Mouse (Mus musculus) liver, embryonic 16.5 days (tissue): ENCODE measurements at regions not wholly inside any gene's neighbourhood (a gene's known extent, or its start where the extent isn't known, plus 50 kb on each side); places are given as distances from the start of the nearest gene placed in this dataset.

ENCODE experiments used
- ATAC-seq: fragments of 200-750 bp; cut with Nextera tagmentation; 2 replicates; pipeline ENCODE4 v1.8.0; 2017; ENCODE audit warnings: low read depth, mild to moderate bottlenecking, moderate number of reproducible peaks, moderate library complexity
- H3K27ac ChIP-seq: fragments of 300-500 bp; sonication (generic); 2 replicates; pipeline ENCODE4 v1.5.1; 2014; ENCODE audit warnings: mild to moderate bottlenecking, low read length
- H3K27me3 ChIP-seq: fragments of 300-500 bp; sonication (generic); 2 replicates; pipeline ENCODE4 v1.6.1; 2014; ENCODE audit warnings: low read depth, low read length, mixed read lengths; ENCODE audit not compliant: control insufficient read depth, insufficient read depth
- H3K36me3 ChIP-seq: fragments of 300-500 bp; sonication (generic); 2 replicates; pipeline ENCODE4 v1.6.1; 2014; ENCODE audit warnings: mild to moderate bottlenecking; ENCODE audit not compliant: control insufficient read depth, insufficient read depth
- H3K4me1 ChIP-seq: fragments of 300-500 bp; sonication (generic); 2 replicates; pipeline ENCODE4 v1.6.1; 2014; ENCODE audit warnings: low read depth, low read length, mixed read lengths; ENCODE audit not compliant: control insufficient read depth
- H3K4me2 ChIP-seq: fragments of 300-500 bp; sonication (generic); 2 replicates; pipeline ENCODE4 v1.6.1; 2014; ENCODE audit warnings: low read depth, low read length, mixed read lengths
- H3K4me3 ChIP-seq: fragments of 300-500 bp; sonication (generic); 2 replicates; pipeline ENCODE4 v1.5.1; 2014; ENCODE audit warnings: low read depth, mild to moderate bottlenecking, low read length
- H3K9ac ChIP-seq: fragments of 300-500 bp; sonication (generic); 2 replicates; pipeline ENCODE4 v1.6.1; 2014; ENCODE audit warnings: low read depth, low read length
- H3K9me3 ChIP-seq: fragments of 300-500 bp; sonication (generic); replicated peaks from 2 replicates; pipeline ENCODE4 v1.6.1; 2016; ENCODE audit warnings: low read length; ENCODE audit not compliant: control insufficient read depth
- WGBS: fragments of 180-500 bp; shearing (Covaris S2); extraction: QIAGEN DNeasy Blood & Tissue Kit; methylation state at CpG from one replicate; pipeline ENCODE4 v1.1.7; 2014; ENCODE audit not compliant: insufficient replicate concordance; 5-methylcytosine and 5-hydroxymethylcytosine counted together

- 16% methylated on average over 10 of the region's 10 CpGs for WGBS
- Histone ChIP-seq H3K36me3 (no peaks in the 10 kb centered on the region), H3K9me3 (no peaks in the 10 kb centered on the region), H3K9ac (no peak overlapping the region), H3K4me1 (no peaks in the 10 kb centered on the region), H3K4me2 (no peak overlapping the region), H3K27ac (no peak overlapping the region), H3K4me3 (no peak overlapping the region), H3K27me3 (no peaks in the 10 kb centered on the region)
- no peak for ATAC-seq
Measured at GRCm38 (mm10) chr11:112839721-112840494, 57.9 kb downstream of the Sox9 start.

GRCm38 (mm10) chr11:112840495-112840828 lies 58.4 kb downstream of the Sox9 start:
- H3K4me2 ChIP-seq = no peak overlapping the region
- no peak overlapping the region for H3K4me3 ChIP-seq
- H3K9ac ChIP-seq = no peak overlapping the region
- H3K9me3 ChIP-seq = no peaks in the 10 kb centered on the region
- H3K4me1 ChIP-seq = no peaks in the 10 kb centered on the region
- H3K27ac ChIP-seq = no peak overlapping the region
- no peaks in the 10 kb centered on the region for H3K36me3 ChIP-seq
- 7% methylated on average over 10 of the region's 10 CpGs for WGBS
- ATAC-seq = no peak
- no peaks in the 10 kb centered on the region for H3K27me3 ChIP-seq

- Histone ChIP-seq H3K4me2 (no peak overlapping the region), H3K36me3 (no peaks in the 10 kb centered on the region), H3K9ac (no peak overlapping the region), H3K27ac (no peak overlapping the region), H3K4me3 (no peak overlapping the region), H3K9me3 (no peaks in the 10 kb centered on the region), H3K27me3 (no peaks in the 10 kb centered on the region), H3K4me1 (no peaks in the 10 kb centered on the region)
- WGBS = 43% methylated on average over 8 of the region's 8 CpGs
- no peak for ATAC-seq
Measured at GRCm38 (mm10) chr11:112844258-112844901, 62.4 kb downstream of the Sox9 start.

GRCm38 (mm10) chr11:112847146-112847545 lies 65.1 kb downstream of the Sox9 start:
- WGBS = 64% methylated on average over 2 of the region's 2 CpGs

GRCm38 (mm10) chr11:112847851-112848250 lies 65.8 kb downstream of the Sox9 start:
- H3K9me3 ChIP-seq = no peaks in the 10 kb centered on the region
- no peaks in the 10 kb centered on the region for H3K36me3 ChIP-seq
- WGBS = 57% methylated on average over 3 of the region's 3 CpGs
- no peak overlapping the region for H3K27ac ChIP-seq
- no peaks in the 10 kb centered on the region for H3K27me3 ChIP-seq
- H3K4me2 ChIP-seq = no peak overlapping the region
- H3K4me3 ChIP-seq = no peak overlapping the region
- H3K9ac ChIP-seq = no peak overlapping the region
- ATAC-seq = no peak
- no peaks in the 10 kb centered on the region for H3K4me1 ChIP-seq

More at GRCm38 (mm10) chr11:112847146-112847545, 65.1 kb downstream of the Sox9 start:
- Histone ChIP-seq H3K4me2 (no peak overlapping the region), H3K4me3 (no peak overlapping the region), H3K9me3 (no peaks in the 10 kb centered on the region), H3K4me1 (no peaks in the 10 kb centered on the region), H3K9ac (no peak overlapping the region), H3K27me3 (no peaks in the 10 kb centered on the region), H3K27ac (no peak overlapping the region), H3K36me3 (no peaks in the 10 kb centered on the region)
- ATAC-seq = no peak

GRCm38 (mm10) chr11:112849974-112850373 lies 68.0 kb downstream of the Sox9 start:
- Histone ChIP-seq H3K27ac (no peak overlapping the region), H3K36me3 (no peaks in the 10 kb centered on the region), H3K9ac (no peak overlapping the region), H3K4me2 (no peak overlapping the region), H3K9me3 (no peaks in the 10 kb centered on the region), H3K27me3 (no peaks in the 10 kb centered on the region), H3K4me1 (no peaks in the 10 kb centered on the region), H3K4me3 (no peak overlapping the region)
- WGBS = 58% methylated on average over 5 of the region's 5 CpGs
- ATAC-seq = no peak

GRCm38 (mm10) chr11:112850532-112851272 lies 68.7 kb downstream of the Sox9 start:
- 70% methylated on average over 13 of the region's 13 CpGs for WGBS
- ATAC-seq = no peak
- Histone ChIP-seq H3K4me2 (no peak overlapping the region), H3K36me3 (no peaks in the 10 kb centered on the region), H3K4me3 (no peak overlapping the region), H3K27ac (no peak overlapping the region), H3K9me3 (no peaks in the 10 kb centered on the region), H3K27me3 (no peaks in the 10 kb centered on the region), H3K4me1 (no peaks in the 10 kb centered on the region), H3K9ac (no peak overlapping the region)

- H3K36me3 ChIP-seq = no peaks in the 10 kb centered on the region
- H3K4me2 ChIP-seq = no peak overlapping the region
- H3K27me3 ChIP-seq = no peaks in the 10 kb centered on the region
- no peak for ATAC-seq
- no peak overlapping the region for H3K4me3 ChIP-seq
- WGBS = 61% methylated on average over 9 of the region's 9 CpGs
- no peak overlapping the region for H3K9ac ChIP-seq
- H3K4me1 ChIP-seq = no peaks in the 10 kb centered on the region
- no peaks in the 10 kb centered on the region; the same call in 1 of the 2 replicates for H3K9me3 ChIP-seq
- H3K27ac ChIP-seq = no peak overlapping the region
Measured at GRCm38 (mm10) chr11:112851321-112851720, 69.3 kb downstream of the Sox9 start.

- no peak for ATAC-seq
- Histone ChIP-seq H3K9me3 (no peaks in the 10 kb centered on the region; the same call in 1 of the 2 replicates), H3K4me1 (no peaks in the 10 kb centered on the region), H3K4me3 (no peak overlapping the region), H3K9ac (no peak overlapping the region), H3K27me3 (no peaks in the 10 kb centered on the region), H3K4me2 (no peak overlapping the region), H3K27ac (no peak overlapping the region), H3K36me3 (no peaks in the 10 kb centered on the region)
- 56% methylated on average over 5 of the region's 5 CpGs for WGBS
Measured at GRCm38 (mm10) chr11:112855975-112856374, 74.0 kb downstream of the Sox9 start.
